Mouse (Mus musculus) cerebellum, postnatal 4 days (tissue): ENCODE measurements around the gene Mocs1.
A peak's percentile ranks its signal among the peaks of the same experiment; 100 is the strongest.

ENCODE experiments used
- DNase-seq, 2 experiments: peaks; one replicate each; pipeline ENCODE4 v3.0.0; 2022; ENCODE audit warnings: low spot score in 2 of 2, mixed read lengths in 1 of 2

Mocs1 gene

GRCm38 (mm10) chr17:49481876-49482275 is 53.7 kb downstream of the Mocs1 start:
- DNase-seq, result no peak

GRCm38 (mm10) chr17:49484435-49484834 is 56.3 kb downstream of the Mocs1 start:
- DNase-seq, result no peak

- no peak for DNase-seq
These were observed 60.9 kb downstream of the Mocs1 start for GRCm38 (mm10) chr17:49489098-49489497.

DNA sequence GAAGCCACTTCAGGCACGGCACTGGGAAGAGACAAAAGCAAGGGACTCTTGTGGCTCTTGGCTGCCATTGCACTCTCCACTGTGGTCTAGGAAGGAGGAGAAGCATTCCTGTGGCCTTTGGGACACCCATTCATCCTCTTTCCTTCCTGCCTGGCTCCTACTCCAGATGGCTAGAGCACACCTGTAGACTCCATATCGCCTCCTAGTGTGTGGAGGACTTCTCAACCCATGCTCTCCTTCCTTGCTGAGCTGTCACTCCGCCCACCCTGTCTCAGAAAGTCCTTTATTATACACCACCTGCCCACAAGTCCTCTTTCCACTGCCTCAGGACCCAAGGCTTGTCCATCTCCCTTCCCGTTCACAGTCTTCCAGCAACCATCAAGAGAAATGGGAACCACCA is 65.1 kb downstream of the Mocs1 start:
- DNase-seq, result no peak

DNA sequence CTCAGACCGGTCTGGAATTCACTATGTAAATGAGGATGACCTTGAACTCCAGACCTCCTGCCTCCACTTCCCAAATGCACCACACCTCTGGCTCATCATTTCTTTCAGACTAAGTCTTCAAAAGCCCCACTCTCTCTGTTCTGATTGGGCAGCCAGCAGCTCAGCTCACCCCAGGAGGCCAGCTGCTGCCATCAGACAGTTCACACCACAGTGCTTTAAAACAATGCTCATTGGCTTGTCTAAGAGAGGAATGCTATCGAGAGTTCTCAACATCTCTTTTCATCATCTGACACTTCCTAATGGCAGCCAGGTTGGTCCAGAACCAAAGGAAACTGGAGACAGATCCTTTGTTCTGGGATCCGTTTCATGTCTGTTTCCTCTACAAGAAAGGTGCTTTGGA is 70.0 kb downstream of the Mocs1 start:
- DNase-seq, result no peak

GRCm38 (mm10) chr17:49499635-49500034 is 71.5 kb downstream of the Mocs1 start:
- DNase-seq, result no peak

GRCm38 (mm10) chr17:49500234-49500633 is 72.1 kb downstream of the Mocs1 start:
- peak in 1 of 2 experiments; percentile 24 for DNase-seq

DNA sequence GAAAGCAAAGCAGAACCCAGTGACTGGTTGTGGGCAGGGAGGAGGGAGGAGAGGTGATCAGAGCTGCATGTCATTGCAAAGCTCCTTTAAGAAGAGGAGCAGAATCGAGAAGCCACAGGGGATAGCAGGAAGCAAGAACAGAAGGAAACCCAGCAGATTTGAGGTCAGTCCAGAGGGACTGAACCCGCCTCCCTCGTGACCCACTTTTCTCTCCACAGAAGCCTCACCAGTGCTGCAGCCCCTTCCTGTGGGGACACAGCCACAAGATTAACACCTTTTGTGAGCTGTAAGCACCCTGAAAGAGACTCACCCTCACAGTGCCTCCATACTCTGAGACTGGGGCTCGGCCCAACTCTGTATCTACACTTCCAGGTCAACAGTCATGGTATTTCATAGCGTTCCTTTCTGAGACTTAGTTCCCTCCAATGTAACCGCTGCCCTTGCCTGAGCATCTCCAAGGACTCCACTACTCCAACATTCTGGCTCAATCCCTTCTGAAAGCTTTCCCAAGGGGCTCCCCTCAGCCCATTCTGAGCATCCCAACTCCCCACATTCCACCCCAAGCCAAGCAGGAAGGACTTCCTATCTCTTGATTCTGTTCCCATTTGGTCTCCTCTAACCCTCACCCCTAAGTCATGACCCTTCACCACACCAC is 75.2 kb downstream of the Mocs1 start:
- DNase-seq, result no peak
